Mouse (Mus musculus): ENCODE measurements around the gene Ccrl2. TPM values are rescaled to one million over a fixed set of nuclear protein-coding genes. Genes with fewer than 3 reads are reported as not detected.

Ccrl2 gene
- polyA plus RNA-seq, 1 experiment, result not detected

GRCm38 (mm10) chr9:111077745-111078144, 20.4 kb upstream of the Ccrl2 start:
- Histone ChIP-seq H3K9me3 (replicated peaks; ENCODE audit: control insufficient read depth, insufficient read depth, low read length, poor library complexity, severe bottlenecking) (peaks cover 5% of the 10 kb centered on the region), H3K36me3 (ENCODE audit: control insufficient read depth, insufficient read depth, low read length, poor library complexity, severe bottlenecking) (no peaks in the 10 kb centered on the region), H3K27me3 (ENCODE audit: control insufficient read depth, insufficient read depth, low read length, poor library complexity, severe bottlenecking) (no peaks in the 10 kb centered on the region), H3K4me3 (ENCODE audit: low read depth, low read length) (no peak overlapping the region), H3K27ac (ENCODE audit: insufficient read depth, low read length) (no peak overlapping the region), H3K4me1 (ENCODE audit: control insufficient read depth, insufficient read depth, low read length) (no peaks in the 10 kb centered on the region), H3K9ac (ENCODE audit: low read depth, poor library complexity, severe bottlenecking) (no peak overlapping the region)
- TF ChIP-seq CTCF (IDR thresholded peaks at IDR 0.05; ENCODE audit: low read depth, low read length), result peak; percentile 70
- no peak for TF ChIP-seq EP300 (IDR thresholded peaks at IDR 0.05; ENCODE audit: insufficient read depth, low read depth, low read length)
- no peak for TF ChIP-seq POLR2A (IDR thresholded peaks at IDR 0.05; ENCODE audit: insufficient read depth, low read length)

DNA sequence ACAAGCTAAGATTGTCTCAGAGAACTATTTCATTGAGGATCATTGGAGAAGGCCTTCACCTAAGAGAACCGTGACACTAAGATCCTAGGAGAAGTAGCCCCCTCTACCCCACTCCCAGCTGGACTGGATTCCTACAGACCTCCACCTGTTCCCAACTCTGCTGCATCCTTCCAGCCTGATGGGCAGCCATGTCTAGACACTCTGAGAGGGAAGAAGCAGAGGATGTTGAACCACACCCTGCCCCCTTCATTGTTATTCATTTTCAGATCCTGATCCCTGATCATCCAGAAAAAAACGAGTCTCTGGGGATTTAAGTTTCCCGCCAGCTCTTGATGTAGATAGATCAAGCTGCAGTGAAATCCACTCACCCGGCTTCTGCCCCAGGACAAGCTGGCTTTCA, 15.7 kb upstream of the Ccrl2 start:
- no peak overlapping the region for H3K27ac ChIP-seq (ENCODE audit: insufficient read depth, low read length)
- H3K9ac ChIP-seq (ENCODE audit: low read depth, poor library complexity, severe bottlenecking), result no peak overlapping the region
- no peaks in the 10 kb centered on the region for H3K27me3 ChIP-seq (ENCODE audit: control insufficient read depth, insufficient read depth, low read length, poor library complexity, severe bottlenecking)
- H3K4me3 ChIP-seq (ENCODE audit: low read depth, low read length), result no peak overlapping the region
- peaks cover 5% of the 10 kb centered on the region for H3K9me3 ChIP-seq (replicated peaks; ENCODE audit: control insufficient read depth, insufficient read depth, low read length, poor library complexity, severe bottlenecking)
- TF ChIP-seq EP300 (IDR thresholded peaks at IDR 0.05; ENCODE audit: insufficient read depth, low read depth, low read length) (no peak), POLR2A (IDR thresholded peaks at IDR 0.05; ENCODE audit: insufficient read depth, low read length) (no peak), CTCF (IDR thresholded peaks at IDR 0.05; ENCODE audit: low read depth, low read length) (no peak)
- no peaks in the 10 kb centered on the region for H3K36me3 ChIP-seq (ENCODE audit: control insufficient read depth, insufficient read depth, low read length, poor library complexity, severe bottlenecking)
- H3K4me1 ChIP-seq (ENCODE audit: control insufficient read depth, insufficient read depth, low read length), result peaks cover 2% of the 10 kb centered on the region

- TF ChIP-seq POLR2A (IDR thresholded peaks at IDR 0.05; ENCODE audit: insufficient read depth, low read length) (no peak), EP300 (IDR thresholded peaks at IDR 0.05; ENCODE audit: insufficient read depth, low read depth, low read length) (no peak), CTCF (IDR thresholded peaks at IDR 0.05; ENCODE audit: low read depth, low read length) (peak; percentile 32)
- H3K4me1 ChIP-seq (ENCODE audit: control insufficient read depth, insufficient read depth, low read length), result peaks cover 2% of the 10 kb centered on the region
- no peak overlapping the region for H3K9ac ChIP-seq (ENCODE audit: low read depth, poor library complexity, severe bottlenecking)
- H3K27ac ChIP-seq (ENCODE audit: insufficient read depth, low read length), result no peak overlapping the region
- no peaks in the 10 kb centered on the region for H3K36me3 ChIP-seq (ENCODE audit: control insufficient read depth, insufficient read depth, low read length, poor library complexity, severe bottlenecking)
- H3K27me3 ChIP-seq (ENCODE audit: control insufficient read depth, insufficient read depth, low read length, poor library complexity, severe bottlenecking), result no peaks in the 10 kb centered on the region
- H3K9me3 ChIP-seq (replicated peaks; ENCODE audit: control insufficient read depth, insufficient read depth, low read length, poor library complexity, severe bottlenecking), result peaks cover 5% of the 10 kb centered on the region
- H3K4me3 ChIP-seq (ENCODE audit: low read depth, low read length), result no peak overlapping the region
These were observed 14.9 kb upstream of the Ccrl2 start for GRCm38 (mm10) chr9:111072175-111072574.

GRCm38 (mm10) chr9:111070546-111070961, 13.2 kb upstream of the Ccrl2 start:
- Histone ChIP-seq H3K9ac (ENCODE audit: low read depth, poor library complexity, severe bottlenecking) (no peak overlapping the region), H3K27me3 (ENCODE audit: control insufficient read depth, insufficient read depth, low read length, poor library complexity, severe bottlenecking) (no peaks in the 10 kb centered on the region), H3K27ac (ENCODE audit: insufficient read depth, low read length) (no peak overlapping the region), H3K9me3 (replicated peaks; ENCODE audit: control insufficient read depth, insufficient read depth, low read length, poor library complexity, severe bottlenecking) (peaks cover 5% of the 10 kb centered on the region), H3K4me1 (ENCODE audit: control insufficient read depth, insufficient read depth, low read length) (peaks cover 2% of the 10 kb centered on the region), H3K36me3 (ENCODE audit: control insufficient read depth, insufficient read depth, low read length, poor library complexity, severe bottlenecking) (no peaks in the 10 kb centered on the region), H3K4me3 (ENCODE audit: low read depth, low read length) (no peak overlapping the region)
- TF ChIP-seq EP300 (IDR thresholded peaks at IDR 0.05; ENCODE audit: insufficient read depth, low read depth, low read length) (no peak), CTCF (IDR thresholded peaks at IDR 0.05; ENCODE audit: low read depth, low read length) (peak; percentile 79)

GRCm38 (mm10) chr9:111067052-111067451, 9.7 kb upstream of the Ccrl2 start:
- TF ChIP-seq CTCF (IDR thresholded peaks at IDR 0.05; ENCODE audit: low read depth, low read length) (no peak), POLR2A (IDR thresholded peaks at IDR 0.05; ENCODE audit: insufficient read depth, low read length) (no peak), EP300 (IDR thresholded peaks at IDR 0.05; ENCODE audit: insufficient read depth, low read depth, low read length) (no peak)
- Histone ChIP-seq H3K4me3 (ENCODE audit: low read depth, low read length) (no peak overlapping the region), H3K9me3 (replicated peaks; ENCODE audit: control insufficient read depth, insufficient read depth, low read length, poor library complexity, severe bottlenecking) (no peaks in the 10 kb centered on the region), H3K27ac (ENCODE audit: insufficient read depth, low read length) (no peak overlapping the region), H3K9ac (ENCODE audit: low read depth, poor library complexity, severe bottlenecking) (no peak overlapping the region), H3K36me3 (ENCODE audit: control insufficient read depth, insufficient read depth, low read length, poor library complexity, severe bottlenecking) (no peaks in the 10 kb centered on the region), H3K27me3 (ENCODE audit: control insufficient read depth, insufficient read depth, low read length, poor library complexity, severe bottlenecking) (no peaks in the 10 kb centered on the region), H3K4me1 (ENCODE audit: control insufficient read depth, insufficient read depth, low read length) (no peaks in the 10 kb centered on the region)

DNA sequence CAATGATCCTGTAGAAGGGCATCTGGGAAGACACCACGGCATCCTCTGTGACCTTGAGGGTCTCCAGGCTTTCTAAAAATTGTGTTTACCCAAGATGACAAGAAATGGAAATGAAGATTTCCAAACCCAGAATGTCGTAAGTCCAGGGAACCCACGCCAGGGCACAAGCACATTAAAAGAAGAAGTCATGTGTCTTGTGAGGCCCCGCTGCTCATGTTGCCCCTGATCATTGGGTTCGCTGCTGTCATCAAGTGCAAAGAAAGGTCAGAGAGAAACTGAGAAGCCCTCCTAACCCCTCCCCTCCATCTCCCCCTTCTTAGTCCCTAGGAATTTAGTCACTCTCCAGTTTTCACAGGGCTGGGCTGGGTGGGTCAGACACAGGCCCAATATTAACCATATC, 5.5 kb upstream of the Ccrl2 start:
- H3K9me3 ChIP-seq (replicated peaks; ENCODE audit: control insufficient read depth, insufficient read depth, low read length, poor library complexity, severe bottlenecking), result no peaks in the 10 kb centered on the region
- no peak overlapping the region for H3K9ac ChIP-seq (ENCODE audit: low read depth, poor library complexity, severe bottlenecking)
- H3K4me1 ChIP-seq (ENCODE audit: control insufficient read depth, insufficient read depth, low read length), result no peaks in the 10 kb centered on the region
- H3K27me3 ChIP-seq (ENCODE audit: control insufficient read depth, insufficient read depth, low read length, poor library complexity, severe bottlenecking), result no peaks in the 10 kb centered on the region
- H3K27ac ChIP-seq (ENCODE audit: insufficient read depth, low read length), result no peak overlapping the region
- H3K4me3 ChIP-seq (ENCODE audit: low read depth, low read length), result no peak overlapping the region
- H3K36me3 ChIP-seq (ENCODE audit: control insufficient read depth, insufficient read depth, low read length, poor library complexity, severe bottlenecking), result no peaks in the 10 kb centered on the region
- no peak for TF ChIP-seq POLR2A (IDR thresholded peaks at IDR 0.05; ENCODE audit: insufficient read depth, low read length)
- TF ChIP-seq EP300 (IDR thresholded peaks at IDR 0.05; ENCODE audit: insufficient read depth, low read depth, low read length), result no peak
- no peak for TF ChIP-seq CTCF (IDR thresholded peaks at IDR 0.05; ENCODE audit: low read depth, low read length)

All from ES-Bruce4 (cell line).